Mouse (Mus musculus): ENCODE results near the gene Msi2.

GRCm38 (mm10) chr11:88745306-88745705, 27.0 kb upstream of the Msi2 start:
- TF ChIP-seq CTCF (IDR thresholded peaks at IDR 0.05; ENCODE audit: low read depth, low read length) (no peak), GATA1 (IDR thresholded peaks at IDR 0.05; ENCODE audit: borderline replicate concordance, low read length) (no peak)
